Mouse (Mus musculus): ENCODE results near the gene Pde1c. TPM values are rescaled to one million over a fixed set of nuclear protein-coding genes. Genes with fewer than 3 reads are reported as not detected.

Pde1c gene
- total and polyA plus RNA-seq, 3 experiments: 9.7 to 85.7 (median 64.9) TPM

DNA sequence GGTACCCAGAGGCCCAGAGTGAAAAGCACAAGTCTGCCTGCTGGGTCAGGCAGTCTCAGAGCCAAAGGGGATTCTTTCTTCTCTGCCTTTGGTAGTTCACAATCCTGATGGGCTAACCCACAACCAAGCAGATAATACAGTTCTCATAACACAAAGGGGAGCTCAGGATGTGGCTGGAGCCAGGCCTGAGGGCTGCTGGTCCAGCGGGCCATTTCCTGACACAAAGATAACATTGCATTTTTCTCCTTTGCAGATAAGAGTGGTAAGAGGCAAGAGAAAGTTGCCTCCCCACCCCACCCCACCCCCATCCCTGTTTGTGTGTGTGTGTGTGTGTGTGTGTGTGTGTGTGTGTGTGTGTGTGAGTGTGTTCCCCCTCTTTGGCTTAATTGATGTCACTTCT is 10.7 kb upstream of the Pde1c start:
- intact Hi-C loops (cut with DNase I): no loop called here
- WGBS: 29% methylated on average over 1 of the region's 1 CpGs

DNA sequence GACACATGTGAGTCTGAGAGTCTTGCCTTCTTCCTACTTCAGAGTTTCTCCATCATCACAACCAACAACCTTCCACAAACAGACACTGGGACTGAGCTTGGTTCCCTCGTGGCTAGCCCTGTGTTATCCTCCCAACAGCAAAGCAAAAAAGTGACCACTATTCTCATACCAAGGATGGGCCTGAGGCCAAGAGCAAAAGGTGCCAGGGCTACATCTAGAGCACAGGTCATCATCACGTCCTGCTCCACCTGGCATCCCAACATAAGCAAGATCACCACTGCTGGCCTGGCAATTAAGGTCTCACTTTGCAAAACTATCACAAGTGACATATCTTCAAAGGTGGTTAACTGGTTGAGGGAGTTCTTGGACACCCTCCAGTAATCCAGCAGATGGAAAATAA is 8.0 kb downstream of the Pde1c start:
- 43% methylated on average over 2 of the region's 2 CpGs for WGBS

More for the DNA sequence above, 10.7 kb upstream of the Pde1c start:
- no peak overlapping the region for H3K4me3 ChIP-seq
- H3K27me3 ChIP-seq (ENCODE audit: control insufficient read depth, insufficient read depth, low read length): peaks cover 1% of the 10 kb centered on the region; the same call in 1 of the 2 replicates
- H3K9ac ChIP-seq (ENCODE audit: low read depth, low read length): no peak overlapping the region
- no peaks in the 10 kb centered on the region for H3K36me3 ChIP-seq (ENCODE audit: control insufficient read depth, insufficient read depth, low read length)
- DNase-seq: no peak
- no peak overlapping the region for H3K27ac ChIP-seq
- TF ChIP-seq EP300 (IDR thresholded peaks at IDR 0.05; ENCODE audit: insufficient read depth, low read depth, low read length): no peak
- TF ChIP-seq CTCF (IDR thresholded peaks at IDR 0.05): no peak
- no peak for TF ChIP-seq POLR2A (IDR thresholded peaks at IDR 0.05; ENCODE audit: insufficient read depth, low read depth, low read length)
- H3K79me2 ChIP-seq (replicated peaks; ENCODE audit: control insufficient read depth, insufficient read depth, low read length): no peaks in the 10 kb centered on the region
- H3K4me1 ChIP-seq (ENCODE audit: control insufficient read depth, insufficient read depth, low read length): no peaks in the 10 kb centered on the region

GRCm38 (mm10) chr6:56560474-56560888 is 8.4 kb downstream of the Pde1c start:
- no peak for TF ChIP-seq POLR2A (IDR thresholded peaks at IDR 0.05; ENCODE audit: insufficient read depth, low read depth, low read length)
- no peak for TF ChIP-seq CTCF (IDR thresholded peaks at IDR 0.05)
- no peak for TF ChIP-seq EP300 (IDR thresholded peaks at IDR 0.05; ENCODE audit: insufficient read depth, low read depth, low read length)
- 54% methylated on average over 2 of the region's 2 CpGs for WGBS
- Histone ChIP-seq H3K79me2 (replicated peaks; ENCODE audit: control insufficient read depth, insufficient read depth, low read length) (no peaks in the 10 kb centered on the region), H3K4me1 (ENCODE audit: control insufficient read depth, insufficient read depth, low read length) (peaks cover 2% of the 10 kb centered on the region), H3K27me3 (ENCODE audit: control insufficient read depth, insufficient read depth, low read length) (no peaks in the 10 kb centered on the region), H3K9ac (ENCODE audit: low read depth, low read length) (no peak overlapping the region), H3K27ac (no peak overlapping the region), H3K4me3 (no peak overlapping the region), H3K36me3 (ENCODE audit: control insufficient read depth, insufficient read depth, low read length) (no peaks in the 10 kb centered on the region)
- intact Hi-C loops (cut with DNase I): no loop called here
- peak; percentile 53 to 68 for DNase-seq

More for the DNA sequence above, 8.0 kb downstream of the Pde1c start:
- Histone ChIP-seq H3K36me3 (ENCODE audit: control insufficient read depth, insufficient read depth, low read length) (no peaks in the 10 kb centered on the region), H3K79me2 (replicated peaks; ENCODE audit: control insufficient read depth, insufficient read depth, low read length) (no peaks in the 10 kb centered on the region), H3K9ac (ENCODE audit: low read depth, low read length) (no peak overlapping the region), H3K27ac (no peak overlapping the region), H3K4me3 (no peak overlapping the region), H3K4me1 (ENCODE audit: control insufficient read depth, insufficient read depth, low read length) (peaks cover 2% of the 10 kb centered on the region), H3K27me3 (ENCODE audit: control insufficient read depth, insufficient read depth, low read length) (no peaks in the 10 kb centered on the region)
- intact Hi-C loops (cut with DNase I): no loop called here
- TF ChIP-seq CTCF (IDR thresholded peaks at IDR 0.05) (no peak), POLR2A (IDR thresholded peaks at IDR 0.05; ENCODE audit: insufficient read depth, low read depth, low read length) (no peak), EP300 (IDR thresholded peaks at IDR 0.05; ENCODE audit: insufficient read depth, low read depth, low read length) (no peak)
- no peak for DNase-seq

DNA sequence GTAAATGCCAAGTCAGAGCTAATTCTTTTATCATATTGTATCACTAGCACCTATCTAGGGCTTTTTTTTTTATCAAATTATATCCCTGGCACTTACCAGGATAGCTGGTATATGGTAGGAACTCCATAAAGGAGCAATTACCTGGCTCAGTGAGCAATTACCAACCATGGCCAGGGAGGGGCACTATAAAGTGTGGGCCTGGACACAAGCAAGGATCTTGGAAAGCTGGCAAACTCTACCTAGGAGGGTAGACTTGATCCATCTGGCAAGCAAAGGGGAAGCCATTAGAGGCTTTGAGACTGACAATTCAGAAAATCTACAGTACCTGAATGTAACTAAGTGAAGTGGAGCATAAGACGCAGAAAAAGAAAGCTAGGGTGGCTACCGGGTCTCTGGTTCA is 10.2 kb downstream of the Pde1c start:
- intact Hi-C loops (cut with DNase I): no loop called here
- WGBS: 91% methylated on average over 2 of the region's 2 CpGs
- H3K36me3 ChIP-seq (ENCODE audit: control insufficient read depth, insufficient read depth, low read length): no peaks in the 10 kb centered on the region
- no peak overlapping the region for H3K9ac ChIP-seq (ENCODE audit: low read depth, low read length)
- H3K4me1 ChIP-seq (ENCODE audit: control insufficient read depth, insufficient read depth, low read length): peaks cover 2% of the 10 kb centered on the region
- TF ChIP-seq CTCF (IDR thresholded peaks at IDR 0.05) (no peak), POLR2A (IDR thresholded peaks at IDR 0.05; ENCODE audit: insufficient read depth, low read depth, low read length) (no peak), EP300 (IDR thresholded peaks at IDR 0.05; ENCODE audit: insufficient read depth, low read depth, low read length) (no peak)
- no peak overlapping the region for H3K4me3 ChIP-seq
- no peak for DNase-seq
- no peaks in the 10 kb centered on the region for H3K79me2 ChIP-seq (replicated peaks; ENCODE audit: control insufficient read depth, insufficient read depth, low read length)
- H3K27ac ChIP-seq: no peak overlapping the region
- H3K27me3 ChIP-seq (ENCODE audit: control insufficient read depth, insufficient read depth, low read length): no peaks in the 10 kb centered on the region

- TF ChIP-seq EP300 (IDR thresholded peaks at IDR 0.05; ENCODE audit: insufficient read depth, low read depth, low read length): no peak
- no peak for TF ChIP-seq CTCF (IDR thresholded peaks at IDR 0.05)
- no peak for TF ChIP-seq POLR2A (IDR thresholded peaks at IDR 0.05; ENCODE audit: insufficient read depth, low read depth, low read length)
- DNase-seq: no peak
- no peaks in the 10 kb centered on the region for H3K27me3 ChIP-seq (ENCODE audit: control insufficient read depth, insufficient read depth, low read length)
- no peaks in the 10 kb centered on the region for H3K36me3 ChIP-seq (ENCODE audit: control insufficient read depth, insufficient read depth, low read length)
- intact Hi-C loops (cut with DNase I): no loop called here
- no peak overlapping the region for H3K27ac ChIP-seq
- H3K4me3 ChIP-seq: no peak overlapping the region
- peaks cover under 1% of the 10 kb centered on the region for H3K4me1 ChIP-seq (ENCODE audit: control insufficient read depth, insufficient read depth, low read length)
- H3K9ac ChIP-seq (ENCODE audit: low read depth, low read length): no peak overlapping the region
- 73% methylated on average over 3 of the region's 3 CpGs for WGBS
- H3K79me2 ChIP-seq (replicated peaks; ENCODE audit: control insufficient read depth, insufficient read depth, low read length): no peaks in the 10 kb centered on the region
Observed at GRCm38 (mm10) chr6:56555848-56556247, 13.1 kb downstream of the Pde1c start.

DNA sequence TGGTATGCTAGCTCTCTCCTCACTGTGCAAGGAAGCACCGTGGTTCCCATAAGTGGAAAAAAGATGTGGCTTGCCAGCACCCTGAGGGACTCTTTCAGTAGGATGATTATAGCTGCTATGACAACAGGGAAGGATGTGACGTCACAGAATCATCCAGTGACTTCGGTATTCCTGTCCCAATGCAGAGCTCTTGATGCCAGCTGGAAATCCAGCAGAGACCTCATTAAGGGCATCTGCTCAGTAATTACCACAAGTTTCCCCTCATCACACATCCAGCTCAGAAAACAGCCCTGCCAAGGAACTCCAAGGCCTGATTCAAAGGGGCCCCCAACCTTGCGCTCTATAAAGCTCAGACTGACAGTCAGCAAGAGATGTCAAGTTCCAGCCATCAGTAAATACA is 13.5 kb downstream of the Pde1c start:
- H3K36me3 ChIP-seq (ENCODE audit: control insufficient read depth, insufficient read depth, low read length): no peaks in the 10 kb centered on the region
- intact Hi-C loops (cut with DNase I): no loop called here
- no peak for DNase-seq
- H3K27ac ChIP-seq: no peak overlapping the region
- no peak overlapping the region for H3K4me3 ChIP-seq
- H3K4me1 ChIP-seq (ENCODE audit: control insufficient read depth, insufficient read depth, low read length): no peaks in the 10 kb centered on the region
- TF ChIP-seq POLR2A (IDR thresholded peaks at IDR 0.05; ENCODE audit: insufficient read depth, low read depth, low read length): no peak
- no peak for TF ChIP-seq EP300 (IDR thresholded peaks at IDR 0.05; ENCODE audit: insufficient read depth, low read depth, low read length)
- TF ChIP-seq CTCF (IDR thresholded peaks at IDR 0.05): no peak
- no peaks in the 10 kb centered on the region for H3K27me3 ChIP-seq (ENCODE audit: control insufficient read depth, insufficient read depth, low read length)
- H3K9ac ChIP-seq (ENCODE audit: low read depth, low read length): no peak overlapping the region
- no peaks in the 10 kb centered on the region for H3K79me2 ChIP-seq (replicated peaks; ENCODE audit: control insufficient read depth, insufficient read depth, low read length)
- 46% methylated on average over 4 of the region's 4 CpGs for WGBS

Measured in heart, adult 2 months (tissue).